Mouse (Mus musculus): ENCODE results near the gene Mefv. TPM values are rescaled to one million over a fixed set of nuclear protein-coding genes. Genes with fewer than 3 reads are reported as not detected.

The Mefv gene
- 0.08 TPM in 1 of 2 replicates, not detected in the other for polyA plus RNA-seq (2015; fragmentation: Nextera tagmentation; extraction: Ambion mirVana)

GRCm38 (mm10) chr16:3717980-3718379, at the start of gene Mefv:
Gene Mefv (minus strand): TSS chr16:3718097.
- Histone ChIP-seq H3K27ac (ENCODE audit: low read length) (no peak within 1 kb of the TSS), H3K27me3 (ENCODE audit: control insufficient read depth, insufficient read depth, low read depth, low read length) (no peaks in the 10 kb centered on the region), H3K4me1 (replicated peaks; ENCODE audit: control insufficient read depth, insufficient read depth, low read length) (no peaks in the 10 kb centered on the region), H3K9ac (ENCODE audit: low read length) (no peak within 1 kb of the TSS), H3K36me3 (ENCODE audit: control insufficient read depth, insufficient read depth, low read length) (no peaks in the 10 kb centered on the region), H3K4me3 (ENCODE audit: low read length) (no peak within 1 kb of the TSS), H3K9me3 (ENCODE audit: control insufficient read depth, low read length) (no peaks in the 10 kb centered on the region), H3K4me2 (ENCODE audit: low read depth, low read length) (no peak within 1 kb of the TSS)
- WGBS: 81% methylated on average over 6 of the region's 6 CpGs
- no peak for ATAC-seq (ENCODE audit: low read depth)

GRCm38 (mm10) chr16:3748976-3749375, 31.1 kb upstream of the Mefv start:
- ATAC-seq (ENCODE audit: low read depth): no peak
- no peak overlapping the region for H3K9ac ChIP-seq (ENCODE audit: low read length)
- peaks cover 57% of the 10 kb centered on the region for H3K36me3 ChIP-seq (ENCODE audit: control insufficient read depth, insufficient read depth, low read length)
- no peak overlapping the region for H3K4me3 ChIP-seq (ENCODE audit: low read length)
- H3K9me3 ChIP-seq (ENCODE audit: control insufficient read depth, low read length): peaks cover 23% of the 10 kb centered on the region
- 93% methylated on average over 3 of the region's 3 CpGs for whole genome bisulfite sequencing
- H3K27me3 ChIP-seq (ENCODE audit: control insufficient read depth, insufficient read depth, low read depth, low read length): no peaks in the 10 kb centered on the region
- no peak overlapping the region for H3K27ac ChIP-seq (ENCODE audit: low read length)
- H3K4me2 ChIP-seq (ENCODE audit: low read depth, low read length): no peak overlapping the region
- peaks cover 16% of the 10 kb centered on the region for H3K4me1 ChIP-seq (replicated peaks; ENCODE audit: control insufficient read depth, insufficient read depth, low read length)

- Histone ChIP-seq H3K36me3 (ENCODE audit: control insufficient read depth, insufficient read depth, low read length) (peaks cover 38% of the 10 kb centered on the region), H3K9me3 (ENCODE audit: control insufficient read depth, low read length) (peaks cover 23% of the 10 kb centered on the region), H3K4me2 (ENCODE audit: low read depth, low read length) (peak overlapping the region; percentile 95), H3K27ac (ENCODE audit: low read length) (no peak overlapping the region), H3K4me3 (ENCODE audit: low read length) (peak overlapping the region; percentile 10), H3K4me1 (replicated peaks; ENCODE audit: control insufficient read depth, insufficient read depth, low read length) (peaks cover 16% of the 10 kb centered on the region), H3K27me3 (ENCODE audit: control insufficient read depth, insufficient read depth, low read depth, low read length) (no peaks in the 10 kb centered on the region), H3K9ac (ENCODE audit: low read length) (no peak overlapping the region)
- no peak for ATAC-seq (ENCODE audit: low read depth)
- 80% methylated on average over 4 of the region's 4 CpGs for WGBS
Observed at GRCm38 (mm10) chr16:3745656-3746055, 27.8 kb upstream of the Mefv start.

GRCm38 (mm10) chr16:3744186-3744700, 26.3 kb upstream of the Mefv start:
- Histone ChIP-seq H3K27me3 (ENCODE audit: control insufficient read depth, insufficient read depth, low read depth, low read length) (no peaks in the 10 kb centered on the region), H3K4me3 (ENCODE audit: low read length) (peak overlapping the region; percentile 93), H3K9me3 (ENCODE audit: control insufficient read depth, low read length) (peaks cover 14% of the 10 kb centered on the region), H3K4me1 (replicated peaks; ENCODE audit: control insufficient read depth, insufficient read depth, low read length) (peaks cover 16% of the 10 kb centered on the region), H3K27ac (ENCODE audit: low read length) (peak overlapping the region; percentile 86), H3K4me2 (ENCODE audit: low read depth, low read length) (peak overlapping the region; percentile 95), H3K36me3 (ENCODE audit: control insufficient read depth, insufficient read depth, low read length) (peaks cover 24% of the 10 kb centered on the region), H3K9ac (ENCODE audit: low read length) (peak overlapping the region; percentile 94)
- ATAC-seq (ENCODE audit: low read depth): no peak
- under 1% methylated on average over 32 of the region's 32 CpGs for WGBS

GRCm38 (mm10) chr16:3743503-3744185, 25.7 kb upstream of the Mefv start, which contains the start of gene Zfp263:
Gene Zfp263 (plus strand): TSS chr16:3744093.
- WGBS: 0% methylated on average over 42 of the region's 42 CpGs
- ATAC-seq (ENCODE audit: low read depth): peak; percentile 98
- peaks cover 8% of the 10 kb centered on the region for H3K9me3 ChIP-seq (ENCODE audit: control insufficient read depth, low read length)
- H3K27me3 ChIP-seq (ENCODE audit: control insufficient read depth, insufficient read depth, low read depth, low read length): no peaks in the 10 kb centered on the region
- peak within 1 kb of the TSS; percentile 95 for H3K4me2 ChIP-seq (ENCODE audit: low read depth, low read length)
- H3K4me1 ChIP-seq (replicated peaks; ENCODE audit: control insufficient read depth, insufficient read depth, low read length): peaks cover 16% of the 10 kb centered on the region
- peak within 1 kb of the TSS; percentile 93 for H3K4me3 ChIP-seq (ENCODE audit: low read length)
- H3K9ac ChIP-seq (ENCODE audit: low read length): peak within 1 kb of the TSS; percentile 94
- H3K27ac ChIP-seq (ENCODE audit: low read length): peak within 1 kb of the TSS; percentile 95
- H3K36me3 ChIP-seq (ENCODE audit: control insufficient read depth, insufficient read depth, low read length): peaks cover 18% of the 10 kb centered on the region

GRCm38 (mm10) chr16:3742466-3742865, 24.6 kb upstream of the Mefv start:
- Histone ChIP-seq H3K4me2 (ENCODE audit: low read depth, low read length) (no peak overlapping the region), H3K4me1 (replicated peaks; ENCODE audit: control insufficient read depth, insufficient read depth, low read length) (peaks cover 16% of the 10 kb centered on the region), H3K36me3 (ENCODE audit: control insufficient read depth, insufficient read depth, low read length) (peaks cover 9% of the 10 kb centered on the region), H3K27me3 (ENCODE audit: control insufficient read depth, insufficient read depth, low read depth, low read length) (no peaks in the 10 kb centered on the region), H3K9me3 (ENCODE audit: control insufficient read depth, low read length) (no peaks in the 10 kb centered on the region; the same call in 1 of the 2 replicates), H3K9ac (ENCODE audit: low read length) (no peak overlapping the region), H3K27ac (ENCODE audit: low read length) (no peak overlapping the region), H3K4me3 (ENCODE audit: low read length) (no peak overlapping the region)
- WGBS: 92% methylated on average over 6 of the region's 6 CpGs
- ATAC-seq (ENCODE audit: low read depth): no peak

GRCm38 (mm10) chr16:3733198-3733732, 15.4 kb upstream of the Mefv start:
- no peak for ATAC-seq (ENCODE audit: low read depth)
- Histone ChIP-seq H3K4me3 (ENCODE audit: low read length) (no peak overlapping the region), H3K27me3 (ENCODE audit: control insufficient read depth, insufficient read depth, low read depth, low read length) (no peaks in the 10 kb centered on the region), H3K4me2 (ENCODE audit: low read depth, low read length) (no peak overlapping the region), H3K27ac (ENCODE audit: low read length) (no peak overlapping the region), H3K4me1 (replicated peaks; ENCODE audit: control insufficient read depth, insufficient read depth, low read length) (no peaks in the 10 kb centered on the region), H3K9ac (ENCODE audit: low read length) (no peak overlapping the region), H3K36me3 (ENCODE audit: control insufficient read depth, insufficient read depth, low read length) (no peaks in the 10 kb centered on the region), H3K9me3 (ENCODE audit: control insufficient read depth, low read length) (no peaks in the 10 kb centered on the region)
- 60% methylated on average over 1 of the region's 1 CpGs for WGBS

GRCm38 (mm10) chr16:3732612-3733011, 14.7 kb upstream of the Mefv start:
- Histone ChIP-seq H3K9ac (ENCODE audit: low read length) (no peak overlapping the region), H3K4me1 (replicated peaks; ENCODE audit: control insufficient read depth, insufficient read depth, low read length) (no peaks in the 10 kb centered on the region), H3K36me3 (ENCODE audit: control insufficient read depth, insufficient read depth, low read length) (no peaks in the 10 kb centered on the region), H3K4me2 (ENCODE audit: low read depth, low read length) (no peak overlapping the region), H3K4me3 (ENCODE audit: low read length) (no peak overlapping the region), H3K27me3 (ENCODE audit: control insufficient read depth, insufficient read depth, low read depth, low read length) (no peaks in the 10 kb centered on the region), H3K9me3 (ENCODE audit: control insufficient read depth, low read length) (no peaks in the 10 kb centered on the region), H3K27ac (ENCODE audit: low read length) (no peak overlapping the region)
- WGBS: 78% methylated on average over 4 of the region's 4 CpGs
- ATAC-seq (ENCODE audit: low read depth): no peak

- Histone ChIP-seq H3K9me3 (ENCODE audit: control insufficient read depth, low read length) (no peaks in the 10 kb centered on the region), H3K36me3 (ENCODE audit: control insufficient read depth, insufficient read depth, low read length) (no peaks in the 10 kb centered on the region), H3K4me2 (ENCODE audit: low read depth, low read length) (no peak overlapping the region), H3K9ac (ENCODE audit: low read length) (no peak overlapping the region), H3K27ac (ENCODE audit: low read length) (no peak overlapping the region), H3K4me3 (ENCODE audit: low read length) (no peak overlapping the region), H3K4me1 (replicated peaks; ENCODE audit: control insufficient read depth, insufficient read depth, low read length) (no peaks in the 10 kb centered on the region), H3K27me3 (ENCODE audit: control insufficient read depth, insufficient read depth, low read depth, low read length) (no peaks in the 10 kb centered on the region)
- no peak for ATAC-seq (ENCODE audit: low read depth)
- 71% methylated on average over 6 of the region's 6 CpGs for WGBS
Observed at GRCm38 (mm10) chr16:3727980-3728720, 10.3 kb upstream of the Mefv start.
